ENCODE assay signal across 27 mouse cellular contexts in genomic region chr2:143796335-143797013, GRCm38 (mm10).
DNase-seq lines count a peak whose midpoint lies in the region; ATAC-seq and TF ChIP-seq lines count a peak whose summit lies in the region.
"Had no signal": no experiment of that assay in that cellular context is flagged by ENCODE, and none has a peak within 500 bp of the region (broad histone marks: within the 10 kb centered on the region; RNA-seq: fewer than 3 reads in every experiment).

No protein-coding gene starts in this region.

- H3K27me3 ChIP-seq in forebrain, postnatal 0 days (ENCODE audit: insufficient read depth, low read length): no peaks in the 10 kb centered on the region
- H3K27me3 ChIP-seq in forebrain, embryonic 13.5 days: no peaks in the 10 kb centered on the region
- H3K27me3 ChIP-seq in hindbrain, postnatal 0 days (ENCODE audit: insufficient read depth, low read length): no peaks in the 10 kb centered on the region
- no peaks in the 10 kb centered on the region for H3K27me3 ChIP-seq in hindbrain, embryonic 16.5 days (replicated peaks; ENCODE audit: control insufficient read depth, insufficient read depth, low read length)
- no peaks in the 10 kb centered on the region for H3K27me3 ChIP-seq in midbrain, embryonic 15.5 days (replicated peaks)
- no peaks in the 10 kb centered on the region for H3K27me3 ChIP-seq in midbrain, embryonic 10.5 days (ENCODE audit: low read depth, poor library complexity, severe bottlenecking)
- H3K27me3 ChIP-seq in midbrain, postnatal 0 days (ENCODE audit: insufficient read depth, low read length): no peaks in the 10 kb centered on the region
- H3K27me3 ChIP-seq: embryonic facial prominence, embryonic 13.5 days; hindbrain, embryonic 12.5 days; hindbrain, embryonic 15.5 days had no signal

- no peak overlapping the region for H3K4me3 ChIP-seq in forebrain, postnatal 0 days (ENCODE audit: low read depth, low read length)
- no peak overlapping the region for H3K4me3 ChIP-seq in forebrain, embryonic 13.5 days
- no peak overlapping the region for H3K4me3 ChIP-seq in hindbrain, postnatal 0 days (ENCODE audit: low read length)
- no peak overlapping the region for H3K4me3 ChIP-seq in hindbrain, embryonic 16.5 days (ENCODE audit: low read length)
- no peak overlapping the region for H3K4me3 ChIP-seq in midbrain, embryonic 15.5 days
- H3K4me3 ChIP-seq in midbrain, embryonic 10.5 days: no peak overlapping the region
- no peak overlapping the region for H3K4me3 ChIP-seq in midbrain, postnatal 0 days (ENCODE audit: low read depth, low read length)
- H3K4me3 ChIP-seq: embryonic facial prominence, embryonic 10.5 days; embryonic facial prominence, embryonic 13.5 days; erythroblast, embryonic 14.5 days; hindbrain, embryonic 12.5 days; hindbrain, embryonic 15.5 days had no signal

- no peak overlapping the region for H3K9ac ChIP-seq in forebrain, postnatal 0 days
- H3K9ac ChIP-seq in forebrain, embryonic 13.5 days: no peak overlapping the region
- no peak overlapping the region for H3K9ac ChIP-seq in hindbrain, postnatal 0 days (replicated peaks; ENCODE audit: low read length)
- H3K9ac ChIP-seq in hindbrain, embryonic 16.5 days (ENCODE audit: low read depth, low read length): no peak overlapping the region
- no peak overlapping the region for H3K9ac ChIP-seq in midbrain, embryonic 15.5 days
- no peak overlapping the region for H3K9ac ChIP-seq in midbrain, postnatal 0 days (replicated peaks; ENCODE audit: low read length, poor library complexity, severe bottlenecking)
- H3K9ac ChIP-seq: embryonic facial prominence, embryonic 13.5 days; hindbrain, embryonic 12.5 days; hindbrain, embryonic 15.5 days had no signal

- H3K4me1 ChIP-seq in forebrain, postnatal 0 days (ENCODE audit: insufficient read depth): no peaks in the 10 kb centered on the region
- H3K4me1 ChIP-seq in forebrain, embryonic 13.5 days: no peaks in the 10 kb centered on the region
- no peaks in the 10 kb centered on the region for H3K4me1 ChIP-seq in hindbrain, postnatal 0 days (ENCODE audit: insufficient read depth, low read length)
- H3K4me1 ChIP-seq in hindbrain, embryonic 16.5 days (ENCODE audit: control insufficient read depth, insufficient read depth, low read depth, low read length): no peaks in the 10 kb centered on the region
- H3K4me1 ChIP-seq in midbrain, embryonic 15.5 days: no peaks in the 10 kb centered on the region
- no peaks in the 10 kb centered on the region for H3K4me1 ChIP-seq in midbrain, embryonic 10.5 days
- no peaks in the 10 kb centered on the region for H3K4me1 ChIP-seq in midbrain, postnatal 0 days (ENCODE audit: insufficient read depth, low read length)
- H3K4me1 ChIP-seq: embryonic facial prominence, embryonic 10.5 days; embryonic facial prominence, embryonic 13.5 days; hindbrain, embryonic 12.5 days; hindbrain, embryonic 15.5 days had no signal

- 0 out of 2 replicates have a peak, but pooled peaks cover 3% of the 10 kb centered on the region for H3K36me3 ChIP-seq in forebrain, postnatal 0 days (ENCODE audit: insufficient read depth)
- no peaks in the 10 kb centered on the region for H3K36me3 ChIP-seq in forebrain, embryonic 13.5 days (ENCODE audit: poor library complexity, severe bottlenecking)
- H3K36me3 ChIP-seq in hindbrain, postnatal 0 days (ENCODE audit: insufficient read depth, low read length): no peaks in the 10 kb centered on the region; the same call in 1 of the 2 replicates
- no peaks in the 10 kb centered on the region for H3K36me3 ChIP-seq in hindbrain, embryonic 16.5 days (ENCODE audit: control insufficient read depth, insufficient read depth, low read length)
- no peaks in the 10 kb centered on the region; the same call in 1 of the 2 replicates for H3K36me3 ChIP-seq in midbrain, embryonic 15.5 days (replicated peaks)
- no peaks in the 10 kb centered on the region for H3K36me3 ChIP-seq in midbrain, embryonic 10.5 days
- peaks cover 4% of the 10 kb centered on the region; the same call in 1 of the 2 replicates for H3K36me3 ChIP-seq in midbrain, postnatal 0 days (ENCODE audit: insufficient read depth, low read length)
- H3K36me3 ChIP-seq: embryonic facial prominence, embryonic 10.5 days; embryonic facial prominence, embryonic 13.5 days; G1E; hindbrain, embryonic 12.5 days had no signal

- TF ChIP-seq CTCF in forebrain, postnatal 0 days (IDR thresholded peaks at IDR 0.05; ENCODE audit: low read depth): no peak
- 0 out of 2 replicates have a peak, but pooled peaks have one; percentile 23 for TF ChIP-seq CTCF in hindbrain, postnatal 0 days (IDR thresholded peaks at IDR 0.05; ENCODE audit: low read depth)
- TF ChIP-seq CTCF in midbrain, postnatal 0 days (IDR thresholded peaks at IDR 0.05): peak; percentile 54

- H3K4me2 ChIP-seq in forebrain, postnatal 0 days (ENCODE audit: low read depth): no peak overlapping the region
- H3K4me2 ChIP-seq in forebrain, embryonic 13.5 days: no peak overlapping the region
- H3K4me2 ChIP-seq in hindbrain, postnatal 0 days (ENCODE audit: low read depth, low read length): no peak overlapping the region
- no peak overlapping the region for H3K4me2 ChIP-seq in hindbrain, embryonic 16.5 days (ENCODE audit: low read length)
- no peak overlapping the region for H3K4me2 ChIP-seq in midbrain, embryonic 15.5 days
- H3K4me2 ChIP-seq in midbrain, postnatal 0 days (ENCODE audit: low read depth, low read length, poor library complexity, severe bottlenecking): no peak overlapping the region
- H3K4me2 ChIP-seq: embryonic facial prominence, embryonic 13.5 days; heart, embryonic 11.5 days; hindbrain, embryonic 12.5 days; hindbrain, embryonic 15.5 days had no signal

- H3K9me3 ChIP-seq in forebrain, postnatal 0 days (ENCODE audit: low read length): no peaks in the 10 kb centered on the region
- no peaks in the 10 kb centered on the region for H3K9me3 ChIP-seq in forebrain, embryonic 13.5 days (replicated peaks)
- H3K9me3 ChIP-seq in hindbrain, postnatal 0 days (ENCODE audit: low read length): no peaks in the 10 kb centered on the region
- H3K9me3 ChIP-seq in hindbrain, embryonic 16.5 days (ENCODE audit: control insufficient read depth, low read length): no peaks in the 10 kb centered on the region
- H3K9me3 ChIP-seq in midbrain, embryonic 15.5 days: no peaks in the 10 kb centered on the region
- H3K9me3 ChIP-seq in midbrain, embryonic 10.5 days (replicated peaks): no peaks in the 10 kb centered on the region
- no peaks in the 10 kb centered on the region for H3K9me3 ChIP-seq in midbrain, postnatal 0 days (ENCODE audit: low read length)
- H3K9me3 ChIP-seq: embryonic facial prominence, embryonic 10.5 days; embryonic facial prominence, embryonic 13.5 days; hindbrain, embryonic 12.5 days; hindbrain, embryonic 15.5 days had no signal

- peak; percentile 79 for ATAC-seq in forebrain, postnatal 0 days
- ATAC-seq in forebrain, embryonic 13.5 days: no peak
- 0 out of 2 replicates have a peak, but pooled peaks have one; percentile 40 for ATAC-seq in hindbrain, postnatal 0 days
- ATAC-seq in hindbrain, embryonic 16.5 days: no peak
- ATAC-seq in midbrain, embryonic 15.5 days (replicated peaks): 0 out of 2 replicates have a peak, but pooled peaks have one; percentile 30
- peak; percentile 58 for ATAC-seq in midbrain, postnatal 0 days (ENCODE audit: low FRiP score)
- ATAC-seq: forebrain, embryonic 14.5 days; inflammation-experienced regulatory T-cells, adult 6 months; intestine, embryonic 16.5 days; Patski had no signal

- no peak overlapping the region; the same call in 1 of the 2 replicates for H3K27ac ChIP-seq in forebrain, postnatal 0 days (ENCODE audit: low read depth, low read length)
- H3K27ac ChIP-seq in forebrain, embryonic 13.5 days: no peak overlapping the region
- no peak overlapping the region for H3K27ac ChIP-seq in hindbrain, postnatal 0 days
- no peak overlapping the region for H3K27ac ChIP-seq in hindbrain, embryonic 16.5 days (ENCODE audit: low read depth, low read length)
- H3K27ac ChIP-seq in midbrain, embryonic 15.5 days: no peak overlapping the region
- no peak overlapping the region for H3K27ac ChIP-seq in midbrain, embryonic 10.5 days (replicated peaks)
- H3K27ac ChIP-seq in midbrain, postnatal 0 days (ENCODE audit: low read depth, low read length): peak overlapping the region; percentile 0; the same call in 1 of the 2 replicates
- H3K27ac ChIP-seq: embryonic facial prominence, embryonic 10.5 days; embryonic facial prominence, embryonic 13.5 days; hindbrain, embryonic 12.5 days; hindbrain, embryonic 15.5 days had no signal

- WGBS in forebrain, postnatal 0 days: 70% methylated on average over 4 of the region's 4 CpGs
- WGBS in forebrain, embryonic 13.5 days: 72% methylated on average over 4 of the region's 4 CpGs
- 69% methylated on average over 4 of the region's 4 CpGs for WGBS in hindbrain, postnatal 0 days
- WGBS in hindbrain, embryonic 16.5 days: 71% methylated on average over 4 of the region's 4 CpGs
- WGBS in midbrain, embryonic 15.5 days: 66% methylated on average over 4 of the region's 4 CpGs
- WGBS in midbrain, embryonic 10.5 days: 78% methylated on average over 4 of the region's 4 CpGs
- 60% methylated on average over 4 of the region's 4 CpGs for WGBS in midbrain, postnatal 0 days

- peak; percentile 28 for DNase-seq in forebrain, postnatal 0 days
- peak; percentile 23 for DNase-seq in hindbrain, postnatal 0 days (ENCODE audit: low spot score)
- no peak for DNase-seq in midbrain, embryonic 10.5 days (ENCODE audit: low spot score)
- peak; percentile 17 for DNase-seq in midbrain, postnatal 0 days (ENCODE audit: low spot score)
- DNase-seq: adrenal gland, postnatal 10 days; adrenal gland, postnatal 36 days; B cell, adult 2 months; cerebellum, adult 11 months; cerebellum, adult 2 months; cerebellum, adult 9-11 months; cerebellum, postnatal 25 days; embryo, embryonic 11 days; gastrocnemius, postnatal 25 days had no signal

Comparison
In these comparisons a context has a peak if more than half of its experiments do, and no peak if none do; other contexts are left out.
1. ATAC-seq: peak in forebrain, postnatal 0 days (single experiment), hindbrain, postnatal 0 days (single experiment), midbrain, embryonic 15.5 days (single experiment) and midbrain, postnatal 0 days (single experiment); none in forebrain, embryonic 13.5 days (single experiment) and hindbrain, embryonic 16.5 days (single experiment).